Mouse (Mus musculus): ENCODE data around the gene Fos. TPM values are rescaled to one million over a fixed set of nuclear protein-coding genes. Genes with fewer than 3 reads are reported as not detected.

Fos gene
- polyA plus RNA-seq, 1 experiment from 2014 or later, result 4.9 TPM

DNA sequence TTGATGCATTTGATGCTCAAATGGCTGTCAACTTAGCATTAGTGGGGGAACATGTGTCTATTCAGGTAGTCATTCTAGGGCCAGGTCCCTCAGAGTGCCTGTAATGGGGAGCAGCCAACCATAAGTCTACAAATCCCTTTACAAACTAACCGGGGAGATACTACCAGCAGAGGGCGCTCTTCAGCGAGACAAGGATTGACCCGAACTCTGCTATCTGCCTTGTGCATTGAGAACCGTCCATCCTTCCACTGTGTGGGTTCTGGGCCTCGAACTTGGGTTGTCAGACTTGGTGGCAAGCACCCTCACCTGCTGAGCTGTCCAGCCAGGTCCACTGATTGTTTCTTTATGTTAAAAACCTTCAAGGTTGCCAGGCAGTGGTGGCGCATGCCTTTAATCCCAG lies 23.1 kb downstream of the Fos start:
- ATAC-seq, result no peak
- Histone ChIP-seq H3K9me3 (no peaks in the 10 kb centered on the region), H3K4me1 (replicated peaks) (peaks cover 6% of the 10 kb centered on the region; the same call in 1 of the 2 replicates), H3K9ac (no peak overlapping the region), H3K27me3 (replicated peaks) (no peaks in the 10 kb centered on the region), H3K27ac (no peak overlapping the region), H3K36me3 (no peaks in the 10 kb centered on the region), H3K4me3 (replicated peaks) (no peak overlapping the region), H3K4me2 (replicated peaks) (no peak overlapping the region)
- WGBS, result 20% methylated on average over 7 of the region's 7 CpGs

DNA sequence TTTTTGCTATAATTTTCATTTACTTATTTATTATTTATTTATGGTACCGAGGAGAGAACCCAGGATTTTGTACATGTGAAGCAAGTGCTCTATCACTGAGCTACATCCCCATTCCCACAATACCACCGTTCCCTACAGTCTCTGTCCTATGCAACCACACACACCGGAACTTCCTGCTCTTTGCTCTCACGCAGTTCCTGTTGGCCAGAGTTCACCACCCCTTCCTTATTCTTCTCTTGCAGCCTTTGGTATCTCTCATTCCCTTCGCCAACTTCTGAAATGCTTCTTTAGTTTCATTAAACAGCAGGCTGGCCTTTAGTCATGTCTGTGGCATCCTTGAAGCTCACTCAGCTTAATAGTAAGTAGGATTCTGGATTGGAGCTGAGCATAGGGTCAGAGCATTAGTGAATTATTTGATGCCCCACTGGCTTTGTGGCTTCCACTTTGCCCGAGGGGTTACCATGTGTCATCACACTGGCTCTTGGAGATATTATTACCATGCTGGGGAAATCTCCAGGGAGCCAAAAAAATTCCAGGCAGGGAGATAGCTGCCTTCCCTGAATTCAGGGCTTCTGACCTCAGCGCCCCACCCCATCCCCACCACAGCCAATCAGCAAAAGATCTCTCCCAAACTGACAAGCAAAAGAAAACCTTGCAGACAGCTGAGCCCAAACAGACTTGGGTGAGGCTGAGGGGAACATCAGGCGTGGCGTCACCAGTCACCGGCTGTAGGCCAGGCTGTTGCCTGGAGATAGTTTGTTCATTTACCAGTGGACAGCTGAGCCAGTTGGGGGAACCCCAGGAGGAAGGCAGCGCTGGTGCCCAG lies 23.8 kb downstream of the Fos start:
- no peak overlapping the region for H3K4me3 ChIP-seq (replicated peaks)
- peaks cover 6% of the 10 kb centered on the region; the same call in 1 of the 2 replicates for H3K4me1 ChIP-seq (replicated peaks)
- no peaks in the 10 kb centered on the region for H3K36me3 ChIP-seq
- ATAC-seq, result 0 out of 2 replicates have a peak, but pooled peaks have one; percentile 28
- H3K27ac ChIP-seq, result no peak overlapping the region
- no peak overlapping the region for H3K4me2 ChIP-seq (replicated peaks)
- no peak overlapping the region for H3K9ac ChIP-seq
- H3K27me3 ChIP-seq (replicated peaks), result no peaks in the 10 kb centered on the region
- H3K9me3 ChIP-seq, result no peaks in the 10 kb centered on the region
- WGBS, result 55% methylated on average over 11 of the region's 11 CpGs

DNA sequence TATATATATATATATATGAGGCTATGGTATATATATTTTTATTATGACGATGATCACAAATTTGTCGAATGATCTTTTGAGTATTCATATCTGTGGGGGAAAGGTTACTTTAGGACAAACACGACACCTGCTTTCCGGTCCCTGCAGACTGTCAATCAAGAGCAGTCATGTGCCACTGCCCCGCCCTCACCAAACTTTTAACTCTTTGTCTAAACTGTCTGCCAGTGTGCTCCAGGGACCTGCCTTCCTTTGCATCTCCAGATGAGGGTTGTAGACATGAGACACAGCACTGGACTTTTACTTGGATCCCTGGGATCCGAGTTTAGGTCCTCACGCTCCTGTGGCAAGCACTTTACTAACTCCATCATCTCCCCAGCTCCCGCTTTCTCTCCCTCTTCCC lies 25.3 kb downstream of the Fos start:
- H3K9ac ChIP-seq, result no peak overlapping the region
- no peak overlapping the region for H3K27ac ChIP-seq
- WGBS, result 74% methylated on average over 8 of the region's 8 CpGs
- no peaks in the 10 kb centered on the region for H3K9me3 ChIP-seq
- H3K4me2 ChIP-seq (replicated peaks), result no peak overlapping the region
- no peaks in the 10 kb centered on the region for H3K27me3 ChIP-seq (replicated peaks)
- H3K4me3 ChIP-seq (replicated peaks), result no peak overlapping the region
- no peaks in the 10 kb centered on the region for H3K36me3 ChIP-seq
- H3K4me1 ChIP-seq (replicated peaks), result peaks cover 6% of the 10 kb centered on the region; the same call in 1 of the 2 replicates
- no peak for ATAC-seq

DNA sequence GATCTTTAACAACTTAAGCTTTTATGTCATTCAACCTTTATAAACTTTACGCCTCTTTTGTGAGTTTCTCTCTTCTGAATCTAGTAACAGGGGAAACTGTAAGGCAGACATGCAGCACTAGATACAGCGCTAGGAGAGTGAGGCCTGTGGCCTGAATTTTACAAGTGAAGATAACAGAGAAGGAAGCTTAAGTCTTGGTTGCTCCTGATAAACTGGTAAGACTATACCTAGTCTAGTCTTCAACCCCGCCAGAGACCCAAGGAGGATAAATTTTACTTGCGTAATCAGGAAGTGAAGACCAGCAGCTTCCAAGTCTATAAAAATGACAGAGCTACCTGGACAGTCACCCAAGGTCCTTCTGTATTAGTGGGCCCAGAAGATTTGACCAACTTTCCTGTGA lies 29.0 kb downstream of the Fos start:
- no peak overlapping the region for H3K4me2 ChIP-seq (replicated peaks)
- H3K4me3 ChIP-seq (replicated peaks), result no peak overlapping the region
- peaks cover 4% of the 10 kb centered on the region; the same call in 1 of the 2 replicates for H3K4me1 ChIP-seq (replicated peaks)
- H3K9me3 ChIP-seq, result 0 out of 2 replicates have a peak, but pooled peaks cover 3% of the 10 kb centered on the region
- H3K36me3 ChIP-seq, result no peaks in the 10 kb centered on the region
- H3K27me3 ChIP-seq (replicated peaks), result no peaks in the 10 kb centered on the region
- 92% methylated on average over 4 of the region's 4 CpGs for WGBS
- H3K27ac ChIP-seq, result no peak overlapping the region
- H3K9ac ChIP-seq, result no peak overlapping the region
- ATAC-seq, result no peak

- H3K27me3 ChIP-seq (replicated peaks), result no peaks in the 10 kb centered on the region
- 0 out of 2 replicates have a peak, but pooled peaks cover 3% of the 10 kb centered on the region for H3K9me3 ChIP-seq
- H3K4me3 ChIP-seq (replicated peaks), result no peak overlapping the region
- ATAC-seq, result no peak
- no peaks in the 10 kb centered on the region for H3K4me1 ChIP-seq (replicated peaks)
- no peak overlapping the region for H3K4me2 ChIP-seq (replicated peaks)
- no peaks in the 10 kb centered on the region for H3K36me3 ChIP-seq
- no peak overlapping the region for H3K27ac ChIP-seq
- no peak overlapping the region for H3K9ac ChIP-seq
- WGBS, result 19% methylated on average over 3 of the region's 3 CpGs
Observed at GRCm38 (mm10) chr12:85508235-85508634, 34.5 kb downstream of the Fos start.

- Histone ChIP-seq H3K4me3 (replicated peaks) (no peak overlapping the region), H3K4me1 (replicated peaks) (no peaks in the 10 kb centered on the region), H3K27ac (no peak overlapping the region), H3K9ac (no peak overlapping the region), H3K4me2 (replicated peaks) (no peak overlapping the region), H3K36me3 (no peaks in the 10 kb centered on the region), H3K9me3 (0 out of 2 replicates have a peak, but pooled peaks cover under 1% of the 10 kb centered on the region), H3K27me3 (replicated peaks) (no peaks in the 10 kb centered on the region)
- 97% methylated on average over 2 of the region's 2 CpGs for WGBS
- no peak for ATAC-seq
Observed at GRCm38 (mm10) chr12:85510013-85510412, 36.3 kb downstream of the Fos start.

GRCm38 (mm10) chr12:85513789-85514447 lies 40.2 kb downstream of the Fos start:
- 81% methylated on average over 6 of the region's 6 CpGs for WGBS
- no peaks in the 10 kb centered on the region for H3K4me1 ChIP-seq (replicated peaks)
- H3K4me3 ChIP-seq (replicated peaks), result no peak overlapping the region
- H3K27me3 ChIP-seq (replicated peaks), result no peaks in the 10 kb centered on the region
- H3K9me3 ChIP-seq, result no peaks in the 10 kb centered on the region
- H3K36me3 ChIP-seq, result no peaks in the 10 kb centered on the region
- no peak overlapping the region for H3K4me2 ChIP-seq (replicated peaks)
- H3K27ac ChIP-seq, result no peak overlapping the region
- no peak for ATAC-seq
- H3K9ac ChIP-seq, result no peak overlapping the region

DNA sequence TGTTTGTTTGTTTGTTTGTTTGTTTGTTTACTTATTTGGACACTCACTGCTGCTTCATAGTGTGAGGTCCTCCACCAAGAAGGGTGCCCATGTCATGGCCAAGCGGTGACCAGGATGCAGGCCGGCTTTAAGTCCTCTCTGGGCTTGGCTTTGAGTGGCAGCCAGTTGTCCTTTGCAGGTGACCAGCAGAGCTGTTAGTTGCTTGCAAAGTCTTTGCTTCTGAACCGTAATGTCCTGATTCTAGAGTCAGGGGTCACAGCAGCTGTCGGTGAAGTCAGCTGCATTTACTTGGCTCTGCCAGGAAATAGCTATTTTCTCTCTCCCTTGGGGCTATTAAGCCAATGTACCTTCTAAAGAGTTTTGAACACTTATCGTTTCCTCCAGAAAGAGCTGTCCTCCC lies 41.3 kb downstream of the Fos start:
- no peaks in the 10 kb centered on the region for H3K36me3 ChIP-seq
- no peak overlapping the region for H3K27ac ChIP-seq
- ATAC-seq, result no peak
- WGBS, result 75% methylated on average over 5 of the region's 5 CpGs
- H3K4me3 ChIP-seq (replicated peaks), result no peak overlapping the region
- no peaks in the 10 kb centered on the region for H3K4me1 ChIP-seq (replicated peaks)
- H3K9ac ChIP-seq, result no peak overlapping the region
- no peaks in the 10 kb centered on the region for H3K9me3 ChIP-seq
- H3K4me2 ChIP-seq (replicated peaks), result no peak overlapping the region
- H3K27me3 ChIP-seq (replicated peaks), result no peaks in the 10 kb centered on the region

DNA sequence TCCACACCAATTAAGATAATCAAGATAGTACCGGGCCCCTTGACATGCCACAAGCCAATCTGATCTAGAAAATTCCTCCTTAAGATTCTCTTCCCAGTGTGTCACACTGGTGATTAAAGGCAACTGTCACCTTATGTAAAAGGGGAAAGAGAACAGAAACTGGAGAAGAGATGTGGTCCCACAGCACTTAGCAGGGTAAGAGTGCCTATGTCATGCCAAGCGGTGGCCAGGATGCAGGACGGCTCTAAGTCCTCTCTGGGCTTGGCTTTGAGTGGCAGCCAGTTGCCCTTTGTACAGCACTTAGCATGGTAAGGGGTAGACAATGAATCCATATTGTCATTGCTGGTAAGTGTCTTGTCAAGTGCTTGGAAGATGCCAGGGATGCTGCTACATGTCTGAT lies 42.2 kb downstream of the Fos start:
- Histone ChIP-seq H3K27ac (no peak overlapping the region), H3K9me3 (no peaks in the 10 kb centered on the region), H3K9ac (no peak overlapping the region), H3K27me3 (replicated peaks) (no peaks in the 10 kb centered on the region), H3K4me1 (replicated peaks) (no peaks in the 10 kb centered on the region), H3K4me3 (replicated peaks) (no peak overlapping the region), H3K36me3 (no peaks in the 10 kb centered on the region), H3K4me2 (replicated peaks) (no peak overlapping the region)
- WGBS, result 84% methylated on average over 3 of the region's 3 CpGs
- ATAC-seq, result no peak

DNA sequence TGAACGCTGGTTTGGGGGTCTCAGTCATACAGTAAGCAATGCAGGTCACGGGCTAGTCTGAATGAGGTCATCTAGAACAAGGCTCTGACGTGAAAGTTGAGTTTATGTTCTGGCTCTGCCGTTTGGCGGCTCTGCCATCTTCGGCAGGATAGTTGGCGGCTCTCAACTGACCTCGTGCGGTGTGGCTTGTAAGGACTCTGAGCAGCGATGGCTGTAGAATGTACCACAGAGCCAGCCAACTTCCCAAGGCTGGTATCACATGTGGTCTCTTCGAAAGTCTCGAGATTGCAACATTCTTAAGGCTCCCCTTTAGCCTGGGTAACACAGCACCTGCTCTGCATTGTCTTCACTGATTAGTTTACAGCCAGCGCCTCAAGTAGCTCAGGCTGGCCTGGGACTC lies 43.6 kb downstream of the Fos start:
- Histone ChIP-seq H3K9me3 (no peaks in the 10 kb centered on the region), H3K27ac (no peak overlapping the region), H3K36me3 (no peaks in the 10 kb centered on the region), H3K9ac (no peak overlapping the region), H3K27me3 (replicated peaks) (no peaks in the 10 kb centered on the region), H3K4me3 (replicated peaks) (no peak overlapping the region), H3K4me1 (replicated peaks) (no peaks in the 10 kb centered on the region), H3K4me2 (replicated peaks) (no peak overlapping the region)
- ATAC-seq, result no peak
- WGBS, result 88% methylated on average over 13 of the region's 13 CpGs

- Histone ChIP-seq H3K4me2 (replicated peaks) (no peak overlapping the region), H3K4me1 (replicated peaks) (no peaks in the 10 kb centered on the region), H3K4me3 (replicated peaks) (no peak overlapping the region), H3K27ac (no peak overlapping the region), H3K9me3 (no peaks in the 10 kb centered on the region), H3K27me3 (replicated peaks) (no peaks in the 10 kb centered on the region), H3K9ac (no peak overlapping the region), H3K36me3 (no peaks in the 10 kb centered on the region)
- 71% methylated on average over 5 of the region's 5 CpGs for WGBS
- ATAC-seq, result no peak
Observed at GRCm38 (mm10) chr12:85518009-85518408, 44.3 kb downstream of the Fos start.

DNA sequence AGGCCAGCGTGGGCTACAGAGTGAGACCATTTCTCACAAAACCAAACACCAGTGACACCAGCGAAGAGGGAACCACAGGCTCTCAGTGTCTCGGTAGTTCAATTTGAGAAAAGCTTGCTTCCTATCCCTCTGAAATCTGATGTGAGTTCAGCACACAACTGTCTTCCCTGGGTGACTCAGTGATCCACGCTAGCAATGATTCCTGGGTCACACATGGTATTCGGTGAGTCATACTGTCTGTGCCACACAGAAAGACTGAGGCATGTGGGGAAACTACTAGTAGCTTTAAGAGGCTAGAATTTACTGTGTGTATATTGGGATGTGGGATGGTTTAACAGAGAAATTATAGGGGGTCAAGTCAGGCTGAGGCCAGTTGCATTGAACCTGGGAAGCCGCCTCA lies 45.9 kb downstream of the Fos start:
- H3K4me1 ChIP-seq (replicated peaks), result no peaks in the 10 kb centered on the region
- H3K4me2 ChIP-seq (replicated peaks), result no peak overlapping the region
- no peaks in the 10 kb centered on the region for H3K27me3 ChIP-seq (replicated peaks)
- H3K9me3 ChIP-seq, result no peaks in the 10 kb centered on the region
- H3K27ac ChIP-seq, result no peak overlapping the region
- H3K9ac ChIP-seq, result no peak overlapping the region
- ATAC-seq, result no peak
- H3K4me3 ChIP-seq (replicated peaks), result no peak overlapping the region
- H3K36me3 ChIP-seq, result no peaks in the 10 kb centered on the region
- WGBS, result 88% methylated on average over 6 of the region's 6 CpGs

GRCm38 (mm10) chr12:85521101-85521500 lies 47.4 kb downstream of the Fos start:
- Histone ChIP-seq H3K4me2 (replicated peaks) (no peak overlapping the region), H3K4me1 (replicated peaks) (no peaks in the 10 kb centered on the region), H3K9ac (no peak overlapping the region), H3K27me3 (replicated peaks) (no peaks in the 10 kb centered on the region), H3K4me3 (replicated peaks) (no peak overlapping the region), H3K9me3 (no peaks in the 10 kb centered on the region), H3K27ac (no peak overlapping the region), H3K36me3 (no peaks in the 10 kb centered on the region)
- WGBS, result 89% methylated on average over 6 of the region's 6 CpGs
- ATAC-seq, result no peak
